Mouse (Mus musculus): ENCODE measurements at regions not wholly inside any gene's neighbourhood (a gene's known extent, or its start where the extent isn't known, plus 50 kb on each side); places are given as distances from the start of the nearest gene placed in this dataset.
A peak's percentile ranks its signal among the peaks of the same experiment; 100 is the strongest.

GRCm38 (mm10) chr12:22802011-22802410 is 978.1 kb downstream of the Gm10330 start:
- DNase-seq = peak; percentile 34
